Mouse (Mus musculus) midbrain, postnatal 0 days (tissue): ENCODE results near the gene Ncaph. TPM values are rescaled to one million over a fixed set of nuclear protein-coding genes. Genes with fewer than 3 reads are reported as not detected.
A peak's percentile ranks its signal among the peaks of the same experiment; 100 is the strongest.
"Not testable (repeated sequence)": the region's sequence is repeated elsewhere in the genome, so short reads cannot be mapped to it uniquely, and the experiment has no call there.

Experiments used
- ATAC-seq: fragments of 200-750 bp; cut with Nextera tagmentation; 2 replicates; pipeline ENCODE4 v1.8.0; 2017; ENCODE audit warnings: moderate number of reproducible peaks, mild to moderate bottlenecking, moderate TSS enrichment, moderate library complexity; ENCODE audit not compliant: low FRiP score
- DNase-seq: peaks from one replicate; pipeline ENCODE4 v3.0.0-alpha.2; 2015; ENCODE audit warnings: low spot score
- H3K27ac ChIP-seq: fragments of 300-500 bp; sonication (generic); 2 replicates; pipeline ENCODE4 v1.5.1; 2014; ENCODE audit warnings: low read depth, mild to moderate bottlenecking, low read length, mixed read lengths
- H3K27me3 ChIP-seq: fragments of 300-500 bp; sonication (generic); 2 replicates; pipeline ENCODE4 v1.6.1; 2014; ENCODE audit warnings: low read length, control low read depth, mixed read lengths; ENCODE audit not compliant: insufficient read depth
- H3K36me3 ChIP-seq: fragments of 300-500 bp; sonication (generic); 2 replicates; pipeline ENCODE4 v1.6.1; 2014; ENCODE audit warnings: low read length, control low read depth, mixed read lengths; ENCODE audit not compliant: insufficient read depth
- H3K4me1 ChIP-seq: fragments of 300-500 bp; sonication (generic); 2 replicates; pipeline ENCODE4 v1.6.1; 2014; ENCODE audit warnings: mild to moderate bottlenecking, control low read depth, antibody characterized with exemption, low read length, mixed read lengths; ENCODE audit not compliant: insufficient read depth
- H3K4me2 ChIP-seq: fragments of 300-500 bp; sonication (generic); 2 replicates; pipeline ENCODE4 v1.6.1; 2014; ENCODE audit warnings: low read depth, mild to moderate bottlenecking, low read length, mixed read lengths; ENCODE audit not compliant: poor library complexity, severe bottlenecking
- H3K4me3 ChIP-seq: fragments of 300-500 bp; sonication (generic); 2 replicates; pipeline ENCODE4 v1.5.1; 2014; ENCODE audit warnings: low read depth, mild to moderate bottlenecking, low read length, moderate library complexity
- H3K9ac ChIP-seq: fragments of 300-500 bp; sonication (generic); replicated peaks from 2 replicates; pipeline ENCODE4 v1.6.1; 2014; ENCODE audit warnings: mild to moderate bottlenecking, low read length, moderate library complexity, mixed read lengths; ENCODE audit not compliant: poor library complexity, severe bottlenecking
- H3K9me3 ChIP-seq: fragments of 300-500 bp; sonication (generic); 2 replicates; pipeline ENCODE4 v1.6.1; 2016; ENCODE audit warnings: low read length, control low read depth
- CTCF ChIP-seq: IDR thresholded peaks from 2 replicates; pipeline ENCODE4 v1.5.1; 2016; ENCODE audit warnings: antibody characterized with exemption, mild to moderate bottlenecking
- WGBS: fragments of 180-500 bp; shearing (Covaris S2); extraction: QIAGEN DNeasy Blood & Tissue Kit; methylation state at CpG from one replicate; pipeline ENCODE4 v1.1.7; 2014; 5-methylcytosine and 5-hydroxymethylcytosine counted together
- polyA plus RNA-seq: library from polyadenylated mRNA; unstranded; fragments of >200 nt; fragmentation: Nextera tagmentation; extraction: Ambion mirVana; gene quantifications from 2 replicates; pipeline ENCODE4 v1.2.1, GENCODE M21; 2015
- total RNA-seq: library from RNA; depleted of rRNA; stranded (reverse); fragments of >200 nt; gene quantifications from 2 replicates; pipeline ENCODE4 v1.2.3, GENCODE M21; 2014

Ncaph gene
- total and polyA plus RNA-seq, 2 experiments from 2014 or later: 6.3 to 6.6 TPM

GRCm38 (mm10) chr2:127121591-127122235 is 12.0 kb downstream of the Ncaph start:
- Histone ChIP-seq H3K4me2 (no peak overlapping the region), H3K4me3 (no peak overlapping the region), H3K27ac (no peak overlapping the region), H3K36me3 (no peaks in the 10 kb centered on the region), H3K4me1 (no peaks in the 10 kb centered on the region), H3K27me3 (no peaks in the 10 kb centered on the region), H3K9ac (no peak overlapping the region), H3K9me3 (no peaks in the 10 kb centered on the region)
- no peak for TF ChIP-seq CTCF
- 89% methylated on average over 8 of the region's 8 CpGs for WGBS
- DNase-seq (peak; percentile 5), ATAC-seq (no peak)

- Histone ChIP-seq H3K27ac (no peak overlapping the region), H3K27me3 (no peaks in the 10 kb centered on the region), H3K9me3 (no peaks in the 10 kb centered on the region), H3K4me2 (no peak overlapping the region), H3K4me1 (no peaks in the 10 kb centered on the region), H3K9ac (no peak overlapping the region), H3K36me3 (peaks cover 11% of the 10 kb centered on the region), H3K4me3 (no peak overlapping the region)
- no peak for DNase-seq
- TF ChIP-seq CTCF: no peak
- ATAC-seq: no peak
- WGBS: 96% methylated on average over 4 of the region's 4 CpGs
Observed at GRCm38 (mm10) chr2:127108986-127109385, 24.8 kb downstream of the Ncaph start.

GRCm38 (mm10) chr2:127092000-127092399 is 41.8 kb downstream of the Ncaph start:
- Histone ChIP-seq H3K9me3 (no peaks in the 10 kb centered on the region), H3K4me1 (no peaks in the 10 kb centered on the region), H3K27me3 (no peaks in the 10 kb centered on the region), H3K27ac (no peak overlapping the region), H3K4me2 (no peak overlapping the region), H3K4me3 (no peak overlapping the region), H3K9ac (no peak overlapping the region), H3K36me3 (0 out of 2 replicates have a peak, but pooled peaks cover 3% of the 10 kb centered on the region)
- TF ChIP-seq CTCF: no peak
- DNase-seq (no peak), ATAC-seq (no peak)
- 75% methylated on average over 8 of the region's 8 CpGs for WGBS

- not testable (repeated sequence) for H3K27me3 ChIP-seq, DNase-seq, H3K27ac ChIP-seq, H3K4me2 ChIP-seq, H3K9me3 ChIP-seq, H3K4me1 ChIP-seq, H3K9ac ChIP-seq, ATAC-seq, H3K4me3 ChIP-seq, H3K36me3 ChIP-seq
Observed at GRCm38 (mm10) chr2:127090151-127090550, 43.6 kb downstream of the Ncaph start.

GRCm38 (mm10) chr2:127086235-127086634 is 47.5 kb downstream of the Ncaph start:
- Histone ChIP-seq H3K9ac (no peak overlapping the region), H3K4me1 (no peaks in the 10 kb centered on the region), H3K9me3 (no peaks in the 10 kb centered on the region), H3K4me3 (no peak overlapping the region), H3K36me3 (no peaks in the 10 kb centered on the region), H3K27me3 (no peaks in the 10 kb centered on the region), H3K27ac (no peak overlapping the region), H3K4me2 (no peak overlapping the region)
- ATAC-seq (no peak), DNase-seq (no peak)
- no peak for TF ChIP-seq CTCF
- WGBS: 91% methylated on average over 5 of the region's 5 CpGs

- no peak for TF ChIP-seq CTCF
- 93% methylated on average over 11 of the region's 11 CpGs for WGBS
- Histone ChIP-seq H3K9ac (no peak overlapping the region), H3K9me3 (no peaks in the 10 kb centered on the region), H3K27me3 (no peaks in the 10 kb centered on the region), H3K27ac (no peak overlapping the region), H3K4me2 (no peak overlapping the region), H3K4me3 (no peak overlapping the region), H3K36me3 (no peaks in the 10 kb centered on the region), H3K4me1 (no peaks in the 10 kb centered on the region)
- ATAC-seq: no peak
- no peak for DNase-seq
Observed at GRCm38 (mm10) chr2:127080591-127081218, 53.0 kb downstream of the Ncaph start.
